Mouse (Mus musculus): ENCODE results near the gene Gm47959. TPM values are rescaled to one million over a fixed set of nuclear protein-coding genes. Genes with fewer than 3 reads are reported as not detected.
"Not testable (repeated sequence)": the region's sequence is repeated elsewhere in the genome, so short reads cannot be mapped to it uniquely, and the experiment has no call there.

The Gm47959 gene
- not detected in 2 replicates for polyA plus RNA-seq (2012; ENCODE audit: insufficient read depth, low replicate concordance)

- not testable (repeated sequence) for H3K36me3 ChIP-seq (replicated peaks; ENCODE audit: low read length); H3K27me3 ChIP-seq (replicated peaks); H3K4me1 ChIP-seq; H3K4me3 ChIP-seq (replicated peaks)
- peaks cover 14% of the 10 kb centered on the region; the same call in 1 of the 2 replicates for H3K9me3 ChIP-seq
Observed at GRCm38 (mm10) chr1:83000306-83000705, at the start of gene Gm47959. TSS of gene Gm47959 (plus strand) at chr1:83000548.

- H3K36me3 ChIP-seq (replicated peaks; ENCODE audit: low read length); H3K27me3 ChIP-seq (replicated peaks); H3K4me1 ChIP-seq; H3K4me3 ChIP-seq (replicated peaks); H3K9me3 ChIP-seq: not testable (repeated sequence)
Observed at GRCm38 (mm10) chr1:82955913-82956312, 44.4 kb upstream of the Gm47959 start, which contains the start of gene Gm7544. TSS of gene Gm7544 (minus strand) at chr1:82956013.

- Histone ChIP-seq H3K36me3 (replicated peaks; ENCODE audit: low read length) (no peaks in the 10 kb centered on the region), H3K4me3 (replicated peaks) (no peak within 1 kb of the TSS), H3K27me3 (replicated peaks) (no peaks in the 10 kb centered on the region), H3K4me1 (no peaks in the 10 kb centered on the region), H3K9me3 (peaks cover 17% of the 10 kb centered on the region)
- no peak for TF ChIP-seq FLI1 (IDR thresholded peaks at IDR 0.05; ENCODE audit: low read length)
- TF ChIP-seq GATA1 (IDR thresholded peaks at IDR 0.05; ENCODE audit: borderline replicate concordance, low read length): no peak
Observed at GRCm38 (mm10) chr1:82959870-82960385, 40.4 kb upstream of the Gm47959 start, which contains the start of gene Gm47955. TSS of gene Gm47955 (plus strand) at chr1:82960286.

- no peaks in the 10 kb centered on the region for H3K36me3 ChIP-seq (replicated peaks; ENCODE audit: low read length)
- peaks cover 2% of the 10 kb centered on the region for H3K27me3 ChIP-seq (replicated peaks)
- TF ChIP-seq GATA1 (IDR thresholded peaks at IDR 0.05; ENCODE audit: borderline replicate concordance, low read length): no peak
- TF ChIP-seq FLI1 (IDR thresholded peaks at IDR 0.05; ENCODE audit: low read length): no peak
- H3K4me1 ChIP-seq: no peaks in the 10 kb centered on the region
- H3K9me3 ChIP-seq: peaks cover 9% of the 10 kb centered on the region
- H3K4me3 ChIP-seq (replicated peaks): no peak overlapping the region
Observed at GRCm38 (mm10) chr1:82966413-82966812, 33.9 kb upstream of the Gm47959 start.

- Histone ChIP-seq H3K4me1 (peaks cover 21% of the 10 kb centered on the region), H3K36me3 (replicated peaks; ENCODE audit: low read length) (no peaks in the 10 kb centered on the region), H3K4me3 (replicated peaks) (no peak overlapping the region), H3K27me3 (replicated peaks) (peaks cover 6% of the 10 kb centered on the region), H3K9me3 (no peaks in the 10 kb centered on the region)
- TF ChIP-seq FLI1 (IDR thresholded peaks at IDR 0.05; ENCODE audit: low read length) (no peak), GATA1 (IDR thresholded peaks at IDR 0.05; ENCODE audit: borderline replicate concordance, low read length) (no peak)
Observed at GRCm38 (mm10) chr1:82972046-82972445, 28.3 kb upstream of the Gm47959 start.

- Histone ChIP-seq H3K9me3 (no peaks in the 10 kb centered on the region), H3K27me3 (replicated peaks) (peaks cover 3% of the 10 kb centered on the region), H3K4me1 (peaks cover 21% of the 10 kb centered on the region), H3K4me3 (replicated peaks) (no peak overlapping the region), H3K36me3 (replicated peaks; ENCODE audit: low read length) (no peaks in the 10 kb centered on the region)
- no peak for TF ChIP-seq GATA1 (IDR thresholded peaks at IDR 0.05; ENCODE audit: borderline replicate concordance, low read length)
- TF ChIP-seq FLI1 (IDR thresholded peaks at IDR 0.05; ENCODE audit: low read length): no peak
Observed at GRCm38 (mm10) chr1:82973244-82973643, 27.1 kb upstream of the Gm47959 start.

- TF ChIP-seq FLI1 (IDR thresholded peaks at IDR 0.05; ENCODE audit: low read length) (no peak), GATA1 (IDR thresholded peaks at IDR 0.05; ENCODE audit: borderline replicate concordance, low read length) (no peak)
- Histone ChIP-seq H3K9me3 (no peaks in the 10 kb centered on the region), H3K36me3 (replicated peaks; ENCODE audit: low read length) (no peaks in the 10 kb centered on the region), H3K4me3 (replicated peaks) (no peak overlapping the region), H3K4me1 (peaks cover 21% of the 10 kb centered on the region), H3K27me3 (replicated peaks) (peaks cover 3% of the 10 kb centered on the region)
Observed at GRCm38 (mm10) chr1:82973901-82974300, 26.4 kb upstream of the Gm47959 start.

GRCm38 (mm10) chr1:82974342-82974741, 26.0 kb upstream of the Gm47959 start:
- Histone ChIP-seq H3K27me3 (replicated peaks) (peaks cover 3% of the 10 kb centered on the region), H3K4me3 (replicated peaks) (no peak overlapping the region), H3K4me1 (peaks cover 21% of the 10 kb centered on the region), H3K9me3 (no peaks in the 10 kb centered on the region), H3K36me3 (replicated peaks; ENCODE audit: low read length) (no peaks in the 10 kb centered on the region)
- TF ChIP-seq FLI1 (IDR thresholded peaks at IDR 0.05; ENCODE audit: low read length) (no peak), GATA1 (IDR thresholded peaks at IDR 0.05; ENCODE audit: borderline replicate concordance, low read length) (no peak)

- Histone ChIP-seq H3K36me3 (replicated peaks; ENCODE audit: low read length) (no peaks in the 10 kb centered on the region), H3K9me3 (no peaks in the 10 kb centered on the region), H3K27me3 (replicated peaks) (peaks cover 3% of the 10 kb centered on the region), H3K4me3 (replicated peaks) (no peak overlapping the region), H3K4me1 (peaks cover 21% of the 10 kb centered on the region)
- TF ChIP-seq FLI1 (IDR thresholded peaks at IDR 0.05; ENCODE audit: low read length): no peak
- TF ChIP-seq GATA1 (IDR thresholded peaks at IDR 0.05; ENCODE audit: borderline replicate concordance, low read length): no peak
Observed at GRCm38 (mm10) chr1:82975750-82976149, 24.6 kb upstream of the Gm47959 start.

- peaks cover 15% of the 10 kb centered on the region for H3K4me1 ChIP-seq
- TF ChIP-seq GATA1 (IDR thresholded peaks at IDR 0.05; ENCODE audit: borderline replicate concordance, low read length): no peak
- no peak for TF ChIP-seq FLI1 (IDR thresholded peaks at IDR 0.05; ENCODE audit: low read length)
- H3K36me3 ChIP-seq (replicated peaks; ENCODE audit: low read length): no peaks in the 10 kb centered on the region
- H3K4me3 ChIP-seq (replicated peaks): no peak overlapping the region
- H3K27me3 ChIP-seq (replicated peaks): no peaks in the 10 kb centered on the region
- no peaks in the 10 kb centered on the region for H3K9me3 ChIP-seq
Observed at GRCm38 (mm10) chr1:82977840-82978239, 22.5 kb upstream of the Gm47959 start.

GRCm38 (mm10) chr1:82986738-82987137, 13.6 kb upstream of the Gm47959 start:
- TF ChIP-seq GATA1 (IDR thresholded peaks at IDR 0.05; ENCODE audit: borderline replicate concordance, low read length): no peak
- TF ChIP-seq FLI1 (IDR thresholded peaks at IDR 0.05; ENCODE audit: low read length): no peak
- H3K36me3 ChIP-seq (replicated peaks; ENCODE audit: low read length): no peaks in the 10 kb centered on the region

More at GRCm38 (mm10) chr1:82986738-82987137, 13.6 kb upstream of the Gm47959 start:
- peaks cover 13% of the 10 kb centered on the region for H3K9me3 ChIP-seq
- H3K4me1 ChIP-seq: no peaks in the 10 kb centered on the region
- H3K4me3 ChIP-seq (replicated peaks): no peak overlapping the region
- H3K27me3 ChIP-seq (replicated peaks): peaks cover 3% of the 10 kb centered on the region
